Mouse (Mus musculus): ENCODE measurements around the gene Klhl23.

DNA sequence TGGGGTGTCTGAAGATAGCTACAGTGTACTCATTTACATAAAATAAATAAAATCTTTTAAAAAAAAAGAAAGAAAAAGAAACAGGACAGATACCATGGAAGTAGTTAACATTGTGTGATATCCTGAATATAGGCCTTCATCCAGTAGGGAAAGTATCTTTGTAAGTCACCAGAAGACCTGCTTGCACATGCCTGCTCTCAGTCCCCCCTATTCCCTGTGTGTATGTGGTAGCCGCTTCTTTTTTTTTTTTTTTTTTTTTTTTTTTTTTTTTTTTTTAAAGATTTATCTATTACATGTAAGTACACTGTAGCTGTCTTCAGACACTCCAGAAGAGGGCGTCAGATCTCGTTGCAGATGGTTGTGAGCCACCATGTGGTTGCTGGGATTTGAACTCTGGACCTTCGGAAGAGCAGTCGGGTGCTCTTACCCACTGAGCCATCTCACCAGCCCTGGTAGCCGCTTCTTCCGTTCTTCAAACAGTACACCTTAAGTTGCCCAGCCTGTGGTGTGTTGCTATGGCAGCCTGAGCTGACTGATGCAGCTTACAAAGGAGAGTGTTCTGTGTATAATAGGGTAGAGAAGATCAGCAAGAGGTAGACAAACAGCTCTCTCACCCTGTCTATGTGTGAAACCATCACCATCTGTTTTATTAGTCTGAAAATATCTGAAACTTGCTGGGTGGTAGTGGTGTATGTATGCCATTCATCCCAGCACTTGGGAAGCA is 15.7 kb downstream of the Klhl23 start:
- TF ChIP-seq CTCF (IDR thresholded peaks at IDR 0.05; ENCODE audit: low read depth) (no peak), EP300 (optimal IDR thresholded peaks at IDR 0.05) (no peak)
